Mouse (Mus musculus) neutrophil, adult 5-6 weeks (primary cell): ENCODE data around the gene Tmem200b. TPM values are rescaled to one million over a fixed set of nuclear protein-coding genes. Genes with fewer than 3 reads are reported as not detected.

ENCODE experiments used
- ATAC-seq: fragments of 151-379, 151-347 bp; 2 replicates; pipeline ENCODE4 v1.8.0; 2017; ENCODE audit warnings: mild to moderate bottlenecking, moderate TSS enrichment; ENCODE audit not compliant: insufficient number of reproducible peaks, poor library complexity, low FRiP score, severe bottlenecking; ENCODE audit errors: extremely low read depth
- total RNA-seq: library from RNA; stranded (forward); fragments of 200-1000 nt; gene quantifications from 2 replicates; pipeline ENCODE4 v1.2.3, GENCODE M21; 2017

Gene Tmem200b
- total RNA-seq, 1 experiment from 2014 or later = not detected

DNA sequence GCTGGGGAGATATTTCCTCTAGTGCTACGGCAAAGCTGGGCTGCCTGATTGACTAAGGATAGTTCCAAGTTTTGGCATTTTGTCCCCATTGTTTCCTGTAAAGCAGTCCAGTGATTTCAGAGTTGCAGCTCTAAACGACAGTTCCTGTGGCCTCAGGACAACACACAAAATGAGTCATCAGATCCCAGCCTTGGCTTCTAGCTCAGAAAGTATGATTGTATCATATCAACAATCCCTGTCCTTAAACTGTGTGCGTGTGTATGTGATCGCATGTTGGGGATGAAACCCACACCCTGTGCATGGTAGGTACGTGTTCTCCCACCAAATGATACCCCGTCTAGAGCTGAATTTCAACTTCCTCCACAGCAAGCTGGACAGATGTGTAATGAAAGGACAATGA, 7.6 kb downstream of the Tmem200b start:
- ATAC-seq = no peak

GRCm38 (mm10) chr4:131939459-131939858, 17.9 kb downstream of the Tmem200b start:
- no peak for ATAC-seq

DNA sequence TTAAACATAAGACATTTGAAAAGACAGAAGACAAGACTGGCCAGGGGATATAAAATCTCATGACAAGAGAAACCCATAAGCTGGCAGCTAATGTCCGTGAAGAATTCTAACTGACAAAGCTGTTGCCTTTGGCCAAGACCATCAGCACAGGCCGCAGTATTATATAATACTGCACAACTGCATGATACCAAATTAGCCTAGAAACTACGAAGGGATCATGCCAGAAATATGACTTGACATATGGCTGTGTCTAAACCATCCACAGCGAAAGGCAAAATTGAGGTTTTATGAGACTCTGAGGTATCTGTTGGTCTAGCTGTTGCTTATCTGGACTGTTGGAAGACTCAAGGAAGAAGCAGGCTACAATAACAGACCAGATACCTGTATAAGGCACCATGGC, 19.3 kb downstream of the Tmem200b start:
- no peak for ATAC-seq

- ATAC-seq = no peak
These were observed 26.3 kb downstream of the Tmem200b start for GRCm38 (mm10) chr4:131947848-131948247.

DNA sequence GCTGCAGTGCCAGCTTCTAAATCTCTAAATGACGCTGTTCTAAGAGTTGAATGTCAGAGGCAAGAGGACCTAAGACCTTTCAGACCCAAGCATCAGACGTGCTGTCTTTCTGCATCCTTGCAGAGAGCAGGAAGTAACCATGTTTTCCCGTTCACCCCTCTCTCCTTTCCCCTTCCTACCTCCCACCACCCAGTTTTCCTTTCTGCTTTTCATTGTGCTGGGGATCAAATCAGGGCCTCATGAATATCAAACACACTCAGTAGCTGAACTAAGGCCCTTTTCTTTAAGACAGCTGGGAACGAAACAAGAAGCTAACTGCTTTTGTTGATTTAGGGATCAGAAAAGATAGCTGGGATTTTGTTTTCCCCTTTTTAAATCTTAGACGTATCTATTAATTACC, 28.3 kb downstream of the Tmem200b start:
- no peak for ATAC-seq

DNA sequence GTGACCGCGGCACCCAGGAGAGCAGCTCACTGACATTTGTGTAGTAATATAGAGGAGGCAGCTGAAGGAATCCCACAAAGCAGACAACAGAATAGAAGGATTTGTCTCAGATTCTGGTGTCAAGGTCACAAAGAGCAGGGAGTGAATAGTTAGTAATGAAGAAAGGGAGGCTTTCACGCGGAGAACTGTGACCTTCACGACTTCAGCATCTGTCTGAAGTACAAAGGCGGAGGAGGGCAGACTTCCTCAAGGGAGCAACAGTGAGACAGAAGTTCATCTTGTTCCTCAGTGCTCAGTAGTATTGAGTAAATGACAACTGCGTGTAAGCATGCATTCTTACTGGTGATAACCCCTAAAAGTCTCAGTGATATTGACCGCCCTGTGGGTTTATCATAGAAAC, 29.1 kb downstream of the Tmem200b start:
- no peak for ATAC-seq

DNA sequence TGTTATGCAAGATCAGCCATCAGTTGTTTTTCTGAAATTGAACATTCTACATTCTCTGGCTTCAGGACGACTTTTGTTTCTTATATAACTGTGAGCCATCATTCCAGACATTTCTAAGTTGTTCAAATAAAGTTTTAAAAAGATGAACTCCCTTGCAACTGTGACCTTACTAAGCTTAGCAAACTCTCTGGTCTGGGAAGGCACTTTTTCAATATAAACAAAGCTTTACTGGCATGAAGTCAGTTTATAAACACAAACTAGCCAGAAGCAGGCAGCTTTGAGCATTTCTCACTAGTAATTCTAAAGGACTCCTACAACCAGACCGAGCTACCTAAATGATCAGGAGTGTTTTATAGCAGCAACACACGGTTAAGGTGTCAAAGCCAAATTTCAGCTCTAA, 35.6 kb downstream of the Tmem200b start:
- no peak for ATAC-seq

DNA sequence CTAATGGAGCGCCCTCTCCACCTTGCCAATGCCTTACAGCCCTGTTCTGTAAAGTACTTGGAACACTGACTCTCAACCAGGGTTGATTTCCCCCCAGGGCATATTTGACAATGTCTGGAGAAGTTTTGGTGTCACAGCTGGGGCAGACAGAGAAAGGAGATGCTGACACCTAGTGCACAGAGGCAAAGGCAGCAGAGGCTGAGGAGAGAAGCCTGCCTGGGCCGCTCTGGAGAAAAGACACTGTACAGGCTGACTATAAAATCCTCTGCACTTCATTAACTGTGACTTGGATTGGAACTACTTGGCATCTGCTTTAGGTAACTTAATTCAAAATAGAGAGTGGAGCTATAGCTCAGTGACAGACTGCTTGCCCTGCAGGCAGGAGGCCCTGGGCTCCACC, 47.3 kb downstream of the Tmem200b start:
- no peak for ATAC-seq

- ATAC-seq = no peak
These were observed 48.8 kb downstream of the Tmem200b start for GRCm38 (mm10) chr4:131970244-131970853.

Other genes starting within 250 kb of the Tmem200b start
- not detected in 2 replicates for gene Ptpru, start 83.5 kb upstream of the Tmem200b start, total RNA-seq
- gene Mecr, start 78.3 kb upstream of the Tmem200b start, total RNA-seq = 10.5 and 15.0 TPM in 2 replicates
- gene Srsf4, start 48.2 kb upstream of the Tmem200b start, total RNA-seq = 65.4 and 66.6 TPM in 2 replicates
- 0.49 and 0.70 TPM in 2 replicates for gene Gm10300, start 152.9 kb downstream of the Tmem200b start, total RNA-seq
- 179 and 190 TPM in 2 replicates for gene Epb41, start 153.6 kb downstream of the Tmem200b start, total RNA-seq
- gene Oprd1, start 222.7 kb downstream of the Tmem200b start, total RNA-seq = not detected in 2 replicates